Mouse (Mus musculus) brain, embryonic 14.5 days (tissue): ENCODE results near the gene Rpl26.

ENCODE experiments used
- CTCF ChIP-seq: fragments of 200-500 bp; IDR thresholded peaks from 2 replicates; pipeline ENCODE4 v1.5.1; 2012; ENCODE audit warnings: inconsistent platforms, mild to moderate bottlenecking, moderate library complexity, borderline replicate concordance; ENCODE audit not compliant: insufficient read depth, insufficient read length; ENCODE audit errors: extremely low read depth
- POLR2A ChIP-seq: fragments of 200-500 bp; IDR thresholded peaks from 2 replicates; pipeline ENCODE4 v1.6.1; 2012; ENCODE audit warnings: mild to moderate bottlenecking, inconsistent platforms, borderline replicate concordance; ENCODE audit not compliant: poor library complexity, insufficient read depth, insufficient read length, severe bottlenecking; ENCODE audit errors: extremely low read depth

- TF ChIP-seq CTCF = no peak
- TF ChIP-seq POLR2A = no peak
These were observed 19.3 kb upstream of the Rpl26 start for GRCm38 (mm10) chr11:68882107-68882506.
